In genomic region chr7:101301361-101301880, GRCm38 (mm10) we compare ENCODE assay signal across 8 mouse cellular contexts. TPM values are rescaled to one million over a fixed set of nuclear protein-coding genes. Genes with fewer than 3 reads are reported as not detected.
DNase-seq lines count a peak whose midpoint lies in the region; ATAC-seq and TF ChIP-seq lines count a peak whose summit lies in the region.

No protein-coding gene starts in this region.

- H3K79me2 ChIP-seq in myocyte (ENCODE audit: control insufficient read depth, insufficient read depth), result peaks cover 9% of the 10 kb centered on the region

- H3K9ac ChIP-seq in kidney, embryonic 14.5 days (ENCODE audit: low read depth, low read length), result peak overlapping the region; percentile 62
- H3K9ac ChIP-seq in ES-E14 (ENCODE audit: insufficient read depth, low read depth, low read length, poor library complexity, severe bottlenecking), result peak overlapping the region; percentile 80
- peak overlapping the region; percentile 67 for H3K9ac ChIP-seq in limb, embryonic 11.5 days (ENCODE audit: low read length)

- TF ChIP-seq POLR2A in embryonic fibroblast, embryonic 13.5 days (IDR thresholded peaks at IDR 0.05; ENCODE audit: low read depth, low read length), result no peak
- TF ChIP-seq POLR2A in myocyte (IDR thresholded peaks at IDR 0.05; ENCODE audit: insufficient read length, low read depth), result no peak

- H3K9me3 ChIP-seq in kidney, embryonic 14.5 days (ENCODE audit: control insufficient read depth, low read length), result no peaks in the 10 kb centered on the region
- no peaks in the 10 kb centered on the region for H3K9me3 ChIP-seq in ES-E14 (ENCODE audit: control insufficient read depth, insufficient read depth, low read depth, low read length)
- no peaks in the 10 kb centered on the region for H3K9me3 ChIP-seq in limb, embryonic 11.5 days (ENCODE audit: control insufficient read depth, low read length)

- peak overlapping the region; percentile 89 for H3K4me2 ChIP-seq in kidney, embryonic 14.5 days (replicated peaks; ENCODE audit: low read depth, low read length)
- peak overlapping the region; percentile 84 for H3K4me2 ChIP-seq in limb, embryonic 11.5 days (ENCODE audit: low read depth, severe bottlenecking)
- peak overlapping the region; percentile 94 for H3K4me2 ChIP-seq in myocyte (ENCODE audit: low read depth)

- H3K36me3 ChIP-seq in kidney, embryonic 14.5 days (ENCODE audit: control insufficient read depth, insufficient read depth, low read length), result no peaks in the 10 kb centered on the region
- H3K36me3 ChIP-seq in ES-E14 (ENCODE audit: control insufficient read depth, insufficient read depth, low read length, poor library complexity, severe bottlenecking), result no peaks in the 10 kb centered on the region
- H3K36me3 ChIP-seq in limb, embryonic 11.5 days (ENCODE audit: control insufficient read depth, insufficient read depth, low read length), result no peaks in the 10 kb centered on the region
- H3K36me3 ChIP-seq in myocyte (ENCODE audit: control insufficient read depth, insufficient read depth), result no peaks in the 10 kb centered on the region

- peak overlapping the region; percentile 65 for H3ac ChIP-seq in myocyte (ENCODE audit: control insufficient read depth, insufficient read length)

- 1% methylated on average over 30 of the region's 30 CpGs for WGBS in kidney, embryonic 14.5 days
- WGBS in limb, embryonic 11.5 days, result 1% methylated on average over 30 of the region's 30 CpGs

- H3K27ac ChIP-seq in kidney, embryonic 14.5 days (ENCODE audit: low read depth, low read length), result no peak overlapping the region
- H3K27ac ChIP-seq in ES-E14 (ENCODE audit: insufficient read depth, low read depth, low read length, poor library complexity, severe bottlenecking), result no peak overlapping the region
- peak overlapping the region; percentile 58 for H3K27ac ChIP-seq in embryonic fibroblast, embryonic 13.5 days (ENCODE audit: insufficient read depth, low read length)
- H3K27ac ChIP-seq in limb, embryonic 11.5 days (replicated peaks; ENCODE audit: low read depth, low read length), result peak overlapping the region; percentile 18; the same call in 1 of the 2 replicates

- H3K4me3 ChIP-seq in kidney, embryonic 14.5 days (ENCODE audit: low read length), result peak overlapping the region; percentile 65
- H3K4me3 ChIP-seq in ES-E14 (ENCODE audit: insufficient read depth in 1 of 2, low read depth in 1 of 2, low read length in 2 of 2, poor library complexity in 1 of 2, severe bottlenecking in 1 of 2) (peak overlapping the region; percentile 66 to 80), myocyte (peak overlapping the region; percentile 81)
- peak overlapping the region; percentile 62 for H3K4me3 ChIP-seq in embryonic fibroblast, embryonic 13.5 days (ENCODE audit: insufficient read depth, low read length)
- H3K4me3 ChIP-seq in limb, embryonic 11.5 days (ENCODE audit: low read depth, low read length), result peak overlapping the region; percentile 69

- TF ChIP-seq CTCF in embryonic fibroblast, embryonic 13.5 days (IDR thresholded peaks at IDR 0.05; ENCODE audit: borderline replicate concordance, insufficient read depth, low read length), result no peak

- peaks cover 3% of the 10 kb centered on the region for H3K27me3 ChIP-seq in kidney, embryonic 14.5 days (ENCODE audit: control insufficient read depth, insufficient read depth, low read length)
- H3K27me3 ChIP-seq in limb, embryonic 11.5 days (ENCODE audit: control insufficient read depth, insufficient read depth, low read length), result 0 out of 2 replicates have a peak, but pooled peaks cover 2% of the 10 kb centered on the region
- H3K27me3 ChIP-seq in myocyte (ENCODE audit: control insufficient read depth, insufficient read depth, insufficient read length), result no peaks in the 10 kb centered on the region

- DNase-seq in kidney, adult 11 months, result no peak
- DNase-seq in ES-E14 (ENCODE audit: low read depth, low spot score), result peak; percentile 41
- DNase-seq in limb, embryonic 11.5 days (ENCODE audit: low spot score), result no peak
- DNase-seq in gastrocnemius, adult 18-20 months (ENCODE audit: low spot score), result no peak
- no peak for DNase-seq in layer of hippocampus, adult 11-12 months (ENCODE audit: low spot score)

- H3K4me1 ChIP-seq in kidney, embryonic 14.5 days (ENCODE audit: control insufficient read depth, insufficient read depth, low read length), result peaks cover 12% of the 10 kb centered on the region
- H3K4me1 ChIP-seq in ES-E14 (ENCODE audit: control insufficient read depth in 2 of 2, insufficient read depth in 2 of 2, low read length in 2 of 2, poor library complexity in 1 of 2), result peaks cover 0 to 3% of the 10 kb centered on the region in 2 experiments; a peak in 1 of 4 replicates
- peaks cover 4% of the 10 kb centered on the region; the same call in 1 of the 2 replicates for H3K4me1 ChIP-seq in embryonic fibroblast, embryonic 13.5 days (ENCODE audit: control insufficient read depth, insufficient read depth, low read length)
- peaks cover 15% of the 10 kb centered on the region for H3K4me1 ChIP-seq in limb, embryonic 11.5 days (ENCODE audit: control insufficient read depth, insufficient read depth, low read length)

- peak; percentile 46; the same call in 1 of the 2 replicates for ATAC-seq in kidney, embryonic 14.5 days (ENCODE audit: low FRiP score, low TSS enrichment)
- ATAC-seq in limb, embryonic 11.5 days (ENCODE audit: insufficient number of reproducible peaks, low FRiP score, low TSS enrichment, low read depth), result peak; percentile 10; the same call in 1 of the 2 replicates

- in situ Hi-C loops in ES-E14 (cut with MboI; ENCODE audit: low sequenced_read_pairs in 2 of 2, unreplicated experiment in 2 of 2), result no loop called here

TF ChIP-seq in ES-E14, 5 proteins besides CTCF, POLR2A, EP300 and RAD21:
- TF ChIP-seq MAFK (IDR thresholded peaks at IDR 0.05; ENCODE audit: insufficient read depth, low read depth, low read length), result no peak

TF ChIP-seq in myocyte, 11 proteins besides CTCF, POLR2A, EP300 and RAD21:
- no peak for TF ChIP-seq CEBPB (IDR thresholded peaks at IDR 0.05; ENCODE audit: insufficient read depth, poor library complexity, severe bottlenecking)

RNA-seq across cellular contexts. Expression of gene Atg16l2, which starts 0.6 kb away (rescaled TPM):
- 7.6 and 10.5 TPM in 2 replicates for polyA plus RNA-seq in kidney, embryonic 14.5 days (2014; fragmentation: Nextera tagmentation; extraction: Ambion mirVana)
- 24.2 and 37.7 TPM in 2 replicates for total RNA-seq in ES-E14 (2012; rRNA removed)
- polyA plus RNA-seq in embryonic fibroblast, embryonic 13.5 days (2011; ENCODE audit: insufficient read length, low read depth, missing spikeins), result 14.1 and 16.3 TPM in 2 replicates
- polyA plus RNA-seq in limb, embryonic 11.5 days (2014; fragmentation: Nextera tagmentation; extraction: Ambion mirVana), result 14.9 and 17.7 TPM in 2 replicates
- 6.6 TPM for polyA plus RNA-seq in myocyte (2012; fragmentation: generic; extraction: Trizol)
- 1 to 10 TPM; 6.5 to 8.9 TPM for total RNA-seq in gastrocnemius, adult 18-20 months (2021)

RNA-seq across cellular contexts. Expression of gene Stard10, which starts 15.5 kb away (rescaled TPM):
- 49.5 and 59.6 TPM in 2 replicates for polyA plus RNA-seq in kidney, embryonic 14.5 days (2014; fragmentation: Nextera tagmentation; extraction: Ambion mirVana)
- total RNA-seq in ES-E14 (2012; rRNA removed), result 15.2 and 15.4 TPM in 2 replicates
- 13.1 and 13.5 TPM in 2 replicates for polyA plus RNA-seq in embryonic fibroblast, embryonic 13.5 days (2011; ENCODE audit: insufficient read length, low read depth, missing spikeins)
- 15.4 and 17.8 TPM in 2 replicates for polyA plus RNA-seq in limb, embryonic 11.5 days (2014; fragmentation: Nextera tagmentation; extraction: Ambion mirVana)
- 39.6 TPM for polyA plus RNA-seq in myocyte (2012; fragmentation: generic; extraction: Trizol)
- 10 to 100 TPM; 40.4 to 41.1 TPM for total RNA-seq in gastrocnemius, adult 18-20 months (2021)

RNA-seq across cellular contexts. Expression of gene Arap1, which starts 46.4 kb away (rescaled TPM):
- 70.9 and 92.5 TPM in 2 replicates for polyA plus RNA-seq in kidney, embryonic 14.5 days (2014; fragmentation: Nextera tagmentation; extraction: Ambion mirVana)
- total RNA-seq in ES-E14 (2012; rRNA removed), result 32.1 and 32.2 TPM in 2 replicates
- polyA plus RNA-seq in embryonic fibroblast, embryonic 13.5 days (2011; ENCODE audit: insufficient read length, low read depth, missing spikeins), result 64.2 and 115 TPM in 2 replicates
- polyA plus RNA-seq in limb, embryonic 11.5 days (2014; fragmentation: Nextera tagmentation; extraction: Ambion mirVana), result 14.3 and 16.6 TPM in 2 replicates
- 24.7 TPM for polyA plus RNA-seq in myocyte (2012; fragmentation: generic; extraction: Trizol)
- total RNA-seq in gastrocnemius, adult 18-20 months (2021), result 10 to 100 TPM; 18.6 to 21.4 TPM

Comparison
In these comparisons a context has a peak if more than half of its experiments do, and no peak if none do; other contexts are left out.
1. H3K27ac ChIP-seq: peak in embryonic fibroblast, embryonic 13.5 days (single experiment) and limb, embryonic 11.5 days (single experiment); none in kidney, embryonic 14.5 days (single experiment) and ES-E14 (single experiment).
2. Peak in every context shown above with its lines, with median percentiles within 50 percentile points of each other: H3K4me2 ChIP-seq, H3K4me3 ChIP-seq and H3K9ac ChIP-seq.